Mouse (Mus musculus) MN1 (cell line): ENCODE measurements around the gene Akap8.

Experiments used
- DNase-seq: peaks from one replicate; pipeline ENCODE4 v3.0.0-alpha.2; 2016; ENCODE audit warnings: low spot score

Akap8 gene

DNA sequence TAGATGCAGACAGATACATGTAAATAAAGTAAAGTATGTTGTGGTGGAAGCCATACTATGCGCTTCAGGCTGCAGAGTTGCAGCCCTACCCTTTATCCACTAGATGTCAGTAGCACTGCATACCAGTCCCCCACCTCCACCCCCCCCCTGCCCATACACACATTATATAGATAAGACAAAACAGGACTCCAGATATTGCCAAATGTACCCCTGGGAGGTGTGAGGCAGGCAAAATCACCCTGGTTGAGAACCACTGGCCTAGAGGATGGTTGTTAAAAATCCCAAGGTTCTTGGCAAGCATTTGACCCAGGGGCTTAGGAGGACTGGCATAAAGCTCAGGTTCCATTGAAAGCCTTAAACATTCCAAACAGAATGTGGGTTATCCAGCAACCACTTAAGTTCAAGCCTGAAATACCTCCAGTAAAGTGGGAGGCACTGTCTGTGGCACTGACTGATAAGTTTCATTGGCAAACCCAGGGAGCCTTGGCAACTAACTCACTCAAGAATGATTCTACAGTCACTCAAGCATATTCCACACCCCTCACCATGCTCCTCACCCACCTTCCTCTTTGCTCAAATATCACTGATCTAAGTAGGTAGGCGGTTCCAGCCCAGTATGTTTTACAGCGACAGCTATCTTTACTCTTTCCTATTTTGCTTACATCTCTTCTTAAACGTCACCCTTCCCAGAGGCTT lies 28.1 kb upstream of the Akap8 start:
- peak; percentile 58 for DNase-seq

- DNase-seq, result no peak
Measured at GRCm38 (mm10) chr17:32348406-32348805, 27.4 kb upstream of the Akap8 start.

- DNase-seq, result no peak
Measured at GRCm38 (mm10) chr17:32341102-32341501, 20.1 kb upstream of the Akap8 start.

- no peak for DNase-seq
Measured at GRCm38 (mm10) chr17:32340110-32340509, 19.1 kb upstream of the Akap8 start.

GRCm38 (mm10) chr17:32335869-32336268 lies 14.8 kb upstream of the Akap8 start:
- no peak for DNase-seq

DNA sequence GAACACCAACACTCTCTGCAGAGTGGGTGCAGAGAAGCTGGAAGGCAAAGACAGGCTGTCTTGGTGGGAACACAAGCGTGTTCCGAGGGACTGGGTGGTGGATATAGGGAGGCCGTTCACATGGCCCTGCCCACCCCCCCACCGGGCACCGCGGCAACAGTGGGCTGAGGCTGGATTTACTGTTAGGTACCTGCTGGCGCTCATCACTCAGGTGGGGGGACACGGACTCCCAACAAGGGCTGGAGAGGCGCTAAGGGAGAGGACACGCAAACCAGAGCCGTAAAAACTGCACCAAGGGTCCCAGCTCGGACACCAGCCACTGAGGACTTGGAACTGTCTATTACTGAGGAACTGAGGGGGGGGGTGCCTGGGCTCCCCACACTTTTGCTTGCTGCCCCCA lies 13.9 kb upstream of the Akap8 start:
- no peak for DNase-seq

DNA sequence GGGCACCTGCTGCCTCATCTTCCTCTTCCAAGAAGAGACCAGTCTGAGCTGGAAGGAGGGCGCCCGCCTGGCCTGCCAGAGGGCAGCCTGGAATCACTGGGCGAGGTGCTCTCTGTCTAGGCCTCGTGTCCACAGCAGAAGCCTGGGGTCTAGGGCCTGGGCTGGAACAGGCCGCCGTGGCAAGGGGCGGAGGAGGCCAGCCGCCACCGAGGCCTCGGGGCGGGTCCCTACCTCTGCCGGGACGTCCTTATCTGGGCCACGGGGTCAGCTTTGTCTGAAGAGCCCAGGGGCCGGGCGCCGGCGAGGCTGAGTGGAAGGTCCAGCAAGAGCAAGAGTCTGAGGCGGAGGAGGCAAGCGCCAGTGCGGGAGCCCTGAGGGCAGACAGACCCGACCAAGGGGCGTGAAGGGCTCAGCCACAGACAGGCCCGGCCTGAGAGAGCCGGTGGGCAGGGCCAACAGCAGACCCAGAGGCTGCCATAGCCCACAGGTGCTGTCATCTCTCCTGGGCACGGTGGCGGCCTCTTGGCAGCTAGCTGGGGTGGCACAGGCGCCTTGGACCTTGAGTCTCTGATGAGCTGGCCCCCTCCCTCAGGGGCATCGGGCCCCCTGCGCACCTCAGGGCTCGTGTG lies 12.8 kb upstream of the Akap8 start:
- no peak for DNase-seq

DNA sequence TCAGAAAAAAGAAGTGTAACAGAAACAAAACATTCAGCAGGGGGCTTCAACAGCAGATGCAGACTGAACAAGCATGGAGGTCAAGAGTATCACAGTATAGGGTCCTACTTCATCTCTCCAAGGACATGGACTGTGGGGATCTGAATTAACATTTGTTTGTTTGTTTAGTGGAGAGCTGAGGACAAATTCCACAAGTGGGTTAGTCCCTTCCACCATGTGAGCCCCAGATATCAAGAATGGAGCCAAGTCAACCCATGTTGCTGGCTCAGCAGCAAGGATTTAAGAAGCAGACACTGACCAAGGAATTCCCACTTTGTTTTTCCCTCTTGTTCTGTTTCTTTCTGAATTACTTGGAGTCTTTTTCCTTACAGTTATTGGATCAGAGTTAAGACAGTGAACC lies 6.5 kb upstream of the Akap8 start:
- no peak for DNase-seq

GRCm38 (mm10) chr17:32322809-32323208 lies 1.8 kb upstream of the Akap8 start:
- no peak for DNase-seq

GRCm38 (mm10) chr17:32321836-32322235 lies 798 bp upstream of the Akap8 start:
- peak; percentile 22 for DNase-seq

DNA sequence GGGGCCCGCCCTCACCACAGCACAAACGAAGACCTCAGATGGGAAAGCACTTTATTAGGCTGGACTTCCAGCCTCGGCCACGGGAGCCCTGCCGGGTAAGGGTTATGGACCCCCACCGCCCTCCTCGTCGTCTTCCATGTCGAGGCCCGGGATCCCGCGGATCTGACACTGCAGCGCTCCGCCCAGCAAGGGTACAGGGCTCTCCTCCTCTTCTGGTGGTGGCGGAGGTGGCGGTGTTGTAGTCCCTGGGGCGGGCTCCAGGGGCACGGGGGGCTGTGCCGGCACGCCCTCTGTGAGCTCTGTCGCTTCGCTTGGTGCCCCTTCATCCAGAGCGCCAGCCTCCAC lies 324 bp upstream of the Akap8 start:
- no peak for DNase-seq

GRCm38 (mm10) chr17:32319950-32320349 lies 1.1 kb downstream of the Akap8 start:
- DNase-seq, result peak; percentile 37

- no peak for DNase-seq
Measured at GRCm38 (mm10) chr17:32317708-32318107, 3.3 kb downstream of the Akap8 start.

DNA sequence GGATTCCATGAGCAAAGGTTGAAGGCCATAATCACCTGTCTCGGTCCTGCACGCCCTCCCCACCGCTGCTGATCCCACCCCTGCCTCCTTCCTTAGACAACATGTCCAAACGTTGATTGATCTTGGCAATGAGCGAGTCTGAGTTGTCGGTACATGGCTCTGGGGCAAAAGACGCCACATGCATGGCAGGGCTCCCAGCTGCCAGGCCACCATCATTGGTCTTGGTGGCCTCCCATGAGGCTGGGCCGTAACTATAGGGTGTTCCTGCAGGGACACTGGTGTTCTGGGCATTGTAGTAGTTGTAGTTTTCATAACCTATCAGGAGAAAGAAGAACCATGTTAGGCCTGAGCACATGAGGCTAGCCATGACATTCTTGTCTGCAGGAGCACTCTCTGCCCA lies 4.0 kb downstream of the Akap8 start:
- DNase-seq, result no peak

GRCm38 (mm10) chr17:32315560-32315959 lies 5.5 kb downstream of the Akap8 start:
- DNase-seq, result no peak

DNA sequence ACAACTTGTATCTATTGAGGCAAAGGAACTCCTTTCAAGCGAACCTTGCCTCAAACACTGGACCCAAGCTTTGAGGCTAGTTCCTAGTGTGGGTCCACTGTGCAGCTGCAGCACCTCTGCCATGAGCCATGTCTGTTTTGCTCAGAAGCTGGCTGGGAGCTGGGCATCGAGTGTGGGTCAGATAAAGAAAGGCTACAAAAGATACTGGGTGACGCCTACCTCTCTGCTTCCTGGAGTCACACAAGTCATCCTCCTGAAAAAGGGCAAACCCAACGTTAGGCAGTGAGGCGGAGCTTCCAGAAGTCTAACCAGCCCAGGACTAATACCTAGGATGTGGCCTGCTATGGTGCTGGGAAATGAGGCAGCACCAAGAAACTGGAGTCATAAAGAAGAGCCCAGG lies 7.1 kb downstream of the Akap8 start:
- DNase-seq, result no peak

GRCm38 (mm10) chr17:32312801-32313200 lies 8.2 kb downstream of the Akap8 start:
- DNase-seq, result no peak

GRCm38 (mm10) chr17:32307963-32308362 lies 13.1 kb downstream of the Akap8 start:
- DNase-seq, result no peak

DNA sequence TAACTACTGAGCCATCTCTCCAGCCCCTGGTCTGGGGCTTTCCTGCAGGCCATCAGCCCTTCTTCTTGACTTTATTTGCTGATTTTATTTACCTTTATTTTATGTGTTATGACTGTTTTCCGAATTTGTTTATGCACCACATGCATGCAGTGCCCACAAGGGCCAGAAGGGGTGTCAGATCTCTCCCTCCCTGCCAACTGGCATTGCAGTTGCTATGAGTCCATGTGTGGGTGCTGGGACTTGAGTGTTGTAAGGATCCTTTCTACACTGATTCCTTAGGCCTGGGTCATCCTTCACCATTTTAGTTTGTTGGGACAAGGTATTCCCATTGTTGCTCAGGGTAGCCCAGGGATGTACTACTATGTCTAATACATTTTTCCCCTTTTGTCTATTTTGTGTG lies 22.9 kb downstream of the Akap8 start:
- no peak for DNase-seq

GRCm38 (mm10) chr17:32295901-32296300 lies 25.1 kb downstream of the Akap8 start:
- no peak for DNase-seq

GRCm38 (mm10) chr17:32295160-32295559 lies 25.9 kb downstream of the Akap8 start:
- no peak for DNase-seq

GRCm38 (mm10) chr17:32285138-32285670 lies 35.8 kb downstream of the Akap8 start:
- DNase-seq, result peak; percentile 30

GRCm38 (mm10) chr17:32284262-32285137 lies 36.5 kb downstream of the Akap8 start, which contains the start of gene Brd4:
TSS of gene Brd4 (minus strand) at chr17:32284722.
- DNase-seq, result peak; percentile 94
